Mouse (Mus musculus) erythroblast, embryonic 14.5 days (primary cell): ENCODE results near the gene Pih1d3.

Experiments
- GATA1 ChIP-seq: IDR thresholded peaks from 2 replicates; pipeline ENCODE4 v1.6.1; 2012; ENCODE audit warnings: low read length, inconsistent platforms, mixed read lengths
- TAL1 ChIP-seq: IDR thresholded peaks from 3 replicates; pipeline ENCODE4 v1.6.1; 2012; ENCODE audit warnings: low read length, inconsistent platforms, mixed read lengths

GRCm38 (mm10) chr1:31260218-31260923, 37.7 kb downstream of the Pih1d3 start:
- TF ChIP-seq GATA1 (no peak), TAL1 (no peak)
